Mouse (Mus musculus) stomach, postnatal 0 days (tissue): ENCODE data around the gene Rasgrf1. TPM values are rescaled to one million over a fixed set of nuclear protein-coding genes. Genes with fewer than 3 reads are reported as not detected.
A peak's percentile ranks its signal among the peaks of the same experiment; 100 is the strongest.

Source experiments
- ATAC-seq: fragments of 200-750 bp; cut with Nextera tagmentation; 2 replicates; pipeline ENCODE4 v1.8.0; 2017; ENCODE audit not compliant: low FRiP score, low TSS enrichment
- DNase-seq: peaks from one replicate; pipeline ENCODE4 v3.0.0-alpha.2; 2016; ENCODE audit warnings: low spot score
- H3K27ac ChIP-seq: fragments of 300-500 bp; sonication (generic); replicated peaks from 2 replicates; pipeline ENCODE4 v1.5.1; 2014; ENCODE audit warnings: mild to moderate bottlenecking, control low read depth
- H3K27me3 ChIP-seq: fragments of 300-500 bp; sonication (generic); 2 replicates; pipeline ENCODE4 v1.6.1; 2014; ENCODE audit warnings: low read length; ENCODE audit not compliant: control insufficient read depth, insufficient read depth
- H3K36me3 ChIP-seq: fragments of 300-500 bp; sonication (generic); 2 replicates; pipeline ENCODE4 v1.6.1; 2014; ENCODE audit warnings: low read length, mixed read lengths; ENCODE audit not compliant: control insufficient read depth, insufficient read depth
- H3K4me1 ChIP-seq: fragments of 300-500 bp; sonication (generic); replicated peaks from 2 replicates; pipeline ENCODE4 v1.6.1; 2014; ENCODE audit warnings: antibody characterized with exemption; ENCODE audit not compliant: control insufficient read depth, insufficient read depth
- H3K4me2 ChIP-seq: fragments of 300-500 bp; sonication (generic); replicated peaks from 2 replicates; pipeline ENCODE4 v1.6.1; 2014; ENCODE audit warnings: low read depth, mild to moderate bottlenecking, control low read depth, moderate library complexity
- H3K4me3 ChIP-seq: fragments of 300-500 bp; sonication (generic); 2 replicates; pipeline ENCODE4 v1.5.1; 2014; ENCODE audit warnings: low read depth, low read length, control low read depth
- H3K9ac ChIP-seq: fragments of 300-500 bp; sonication (generic); 2 replicates; pipeline ENCODE4 v1.6.1; 2014; ENCODE audit warnings: mild to moderate bottlenecking, low read length, control low read depth, mixed read lengths
- H3K9me3 ChIP-seq: fragments of 300-500 bp; sonication (generic); 2 replicates; pipeline ENCODE4 v1.6.1; 2016; ENCODE audit warnings: low read length; ENCODE audit not compliant: control insufficient read depth
- CTCF ChIP-seq: IDR thresholded peaks from 2 replicates; pipeline ENCODE4 v1.5.1; 2016; ENCODE audit warnings: antibody characterized with exemption, low read depth, mild to moderate bottlenecking, moderate library complexity
- EP300 ChIP-seq: optimal IDR thresholded peaks from 2 replicates; pipeline ENCODE3; 2016; ENCODE audit warnings: antibody characterized with exemption
- WGBS: fragments of 180-500 bp; shearing (Covaris S2); extraction: QIAGEN DNeasy Blood & Tissue Kit; methylation state at CpG from one replicate; pipeline ENCODE4 v1.1.7; 2014; 5-methylcytosine and 5-hydroxymethylcytosine counted together
- polyA plus RNA-seq: library from polyadenylated mRNA; unstranded; fragments of >200 nt; fragmentation: Nextera tagmentation; extraction: Ambion mirVana; gene quantifications from 2 replicates; pipeline ENCODE4 v1.2.1, GENCODE M21; 2015

The Rasgrf1 gene
- polyA plus RNA-seq, 1 experiment from 2014 or later = 0.13 TPM

DNA sequence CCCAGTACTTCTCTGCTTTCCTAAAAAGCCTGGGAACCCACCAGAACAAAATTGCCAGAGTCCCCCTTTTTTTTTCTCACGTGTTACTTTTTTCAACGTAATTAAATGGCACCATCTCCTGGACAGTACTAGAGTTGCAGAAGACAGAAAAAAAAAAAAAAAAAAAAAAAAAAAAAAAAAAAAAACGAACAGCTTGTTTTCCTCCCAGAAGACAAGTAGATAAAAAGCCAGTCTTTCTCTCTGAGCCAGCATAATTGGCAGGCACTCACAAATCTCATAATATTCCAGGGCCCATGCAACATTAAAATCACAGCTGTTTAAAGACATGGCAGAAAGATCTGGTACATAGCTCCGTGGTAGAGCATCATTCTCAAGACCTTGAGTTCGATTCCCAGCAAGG lies 64.1 kb downstream of the Rasgrf1 start:
- H3K27me3 ChIP-seq = no peaks in the 10 kb centered on the region
- H3K9ac ChIP-seq = no peak overlapping the region
- no peaks in the 10 kb centered on the region for H3K9me3 ChIP-seq
- no peak for DNase-seq
- no peak overlapping the region for H3K4me3 ChIP-seq
- WGBS = 26% methylated on average over 5 of the region's 5 CpGs
- no peak overlapping the region for H3K4me2 ChIP-seq
- H3K4me1 ChIP-seq = no peaks in the 10 kb centered on the region
- no peak for ATAC-seq
- H3K36me3 ChIP-seq = no peaks in the 10 kb centered on the region
- H3K27ac ChIP-seq = no peak overlapping the region
- no peak for TF ChIP-seq EP300
- peak; percentile 65 for TF ChIP-seq CTCF

DNA sequence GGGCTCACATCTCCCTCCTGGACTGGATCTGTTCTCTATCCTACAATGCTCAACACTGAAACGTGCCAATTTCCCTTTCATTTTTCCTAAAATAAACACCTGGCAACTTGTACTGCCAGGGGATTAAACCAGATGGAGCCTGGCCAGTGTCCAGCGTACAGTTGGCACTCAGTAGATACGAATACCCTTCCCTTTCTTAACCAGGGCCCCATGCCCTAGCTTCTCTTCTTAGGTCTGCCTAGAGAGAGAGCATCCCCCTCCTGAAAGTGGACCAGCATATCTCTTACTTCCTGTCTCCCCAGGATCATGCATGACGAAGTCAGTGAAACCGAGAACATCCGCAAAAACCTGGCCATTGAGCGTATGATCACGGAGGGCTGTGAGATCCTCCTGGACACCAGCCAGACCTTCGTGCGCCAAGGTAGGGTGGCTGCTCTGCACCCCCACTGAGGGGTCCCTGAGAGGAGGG lies 64.8 kb downstream of the Rasgrf1 start:
- TF ChIP-seq CTCF (no peak), EP300 (no peak)
- Histone ChIP-seq H3K9me3 (no peaks in the 10 kb centered on the region), H3K4me1 (0 out of 2 replicates have a peak, but pooled peaks cover 4% of the 10 kb centered on the region), H3K9ac (no peak overlapping the region), H3K27me3 (no peaks in the 10 kb centered on the region), H3K4me3 (no peak overlapping the region), H3K27ac (no peak overlapping the region), H3K36me3 (no peaks in the 10 kb centered on the region), H3K4me2 (no peak overlapping the region)
- ATAC-seq = no peak
- WGBS = 57% methylated on average over 10 of the region's 10 CpGs
- DNase-seq = no peak

DNA sequence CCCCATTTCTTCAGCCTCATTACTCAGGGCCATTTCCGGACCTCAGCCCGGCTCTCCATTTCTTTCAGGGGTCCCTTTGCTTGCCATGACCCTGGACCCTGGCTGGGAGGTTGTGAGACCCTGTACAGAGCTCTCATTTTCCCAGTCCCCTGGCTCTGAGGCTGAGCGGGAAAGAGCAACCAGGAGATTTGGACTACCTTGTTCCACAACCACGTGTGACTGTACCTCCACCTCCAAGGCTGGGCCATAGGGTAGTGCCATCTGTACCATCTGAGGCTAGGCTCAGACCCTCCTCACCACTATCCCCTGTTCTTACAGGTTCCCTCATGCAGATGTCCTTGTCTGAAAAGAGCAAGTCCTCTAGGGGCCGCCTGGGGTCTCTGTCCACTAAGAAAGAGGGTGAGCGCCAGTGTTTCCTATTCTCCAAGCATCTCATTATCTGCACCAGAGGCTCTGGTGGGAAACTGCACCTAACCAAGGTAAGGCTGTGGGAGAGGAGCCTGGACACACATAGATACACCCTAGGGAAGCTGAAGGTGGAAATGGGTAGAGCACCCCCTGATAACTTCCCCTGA lies 66.7 kb downstream of the Rasgrf1 start:
- H3K4me2 ChIP-seq = no peak overlapping the region
- H3K36me3 ChIP-seq = no peaks in the 10 kb centered on the region
- DNase-seq (no peak), ATAC-seq (no peak)
- H3K9me3 ChIP-seq = no peaks in the 10 kb centered on the region
- TF ChIP-seq EP300 (no peak), CTCF (peak; percentile 47)
- 0 out of 2 replicates have a peak, but pooled peaks cover 4% of the 10 kb centered on the region for H3K4me1 ChIP-seq
- no peaks in the 10 kb centered on the region for H3K27me3 ChIP-seq
- no peak overlapping the region for H3K9ac ChIP-seq
- H3K27ac ChIP-seq = no peak overlapping the region
- H3K4me3 ChIP-seq = no peak overlapping the region
- WGBS = 69% methylated on average over 6 of the region's 6 CpGs

DNA sequence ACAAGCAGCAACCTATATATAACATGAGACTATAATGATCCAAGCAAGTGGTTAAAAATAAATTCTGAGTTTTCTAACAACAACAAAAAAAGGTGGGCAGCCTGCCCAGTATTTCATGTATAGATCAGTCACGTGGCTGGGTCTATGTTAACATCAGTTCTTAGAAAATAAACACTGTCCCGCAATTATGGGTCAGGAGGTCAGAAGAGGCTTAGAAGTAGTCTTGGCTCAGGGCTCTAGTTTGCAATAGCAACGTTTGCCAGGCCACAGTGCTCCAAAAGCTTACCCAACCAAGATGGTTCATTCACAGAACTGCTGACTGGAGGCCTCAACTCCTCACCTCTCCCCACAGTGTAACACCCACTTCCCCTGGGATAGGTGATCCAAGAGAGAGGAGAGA lies 69.5 kb downstream of the Rasgrf1 start:
- DNase-seq = no peak
- peak; percentile 38; the same call in 1 of the 2 replicates for ATAC-seq
- no peak overlapping the region for H3K4me3 ChIP-seq
- no peaks in the 10 kb centered on the region for H3K9me3 ChIP-seq
- H3K4me2 ChIP-seq = no peak overlapping the region
- H3K27me3 ChIP-seq = no peaks in the 10 kb centered on the region
- 3% methylated on average over 3 of the region's 3 CpGs for WGBS
- H3K27ac ChIP-seq = no peak overlapping the region
- H3K4me1 ChIP-seq = 0 out of 2 replicates have a peak, but pooled peaks cover 4% of the 10 kb centered on the region
- H3K9ac ChIP-seq = no peak overlapping the region
- no peaks in the 10 kb centered on the region for H3K36me3 ChIP-seq
- TF ChIP-seq CTCF (no peak), EP300 (no peak)

DNA sequence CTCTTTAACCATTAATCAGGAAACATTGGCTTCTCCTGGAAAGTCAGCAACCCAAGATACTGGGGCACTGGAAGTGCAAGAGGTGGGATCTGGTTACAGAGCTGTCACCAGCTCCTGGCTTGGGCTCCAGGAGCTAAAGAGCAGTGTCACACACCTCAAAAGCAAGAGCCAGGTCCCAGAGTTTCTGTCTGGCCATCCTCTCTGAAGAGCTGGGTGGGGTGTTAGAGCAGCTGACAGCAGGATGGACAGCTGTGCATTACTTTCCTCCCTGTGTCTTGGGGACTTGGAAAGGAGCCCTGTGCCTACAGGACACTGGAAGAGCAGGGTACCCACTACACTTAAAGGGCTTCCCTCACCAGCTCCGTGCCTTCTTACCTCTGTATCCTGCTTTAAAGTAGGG lies 72.5 kb downstream of the Rasgrf1 start:
- 81% methylated on average over 1 of the region's 1 CpGs for WGBS
- no peak for DNase-seq
- Histone ChIP-seq H3K27ac (no peak overlapping the region), H3K4me2 (no peak overlapping the region), H3K4me3 (no peak overlapping the region), H3K9ac (no peak overlapping the region), H3K36me3 (no peaks in the 10 kb centered on the region), H3K4me1 (0 out of 2 replicates have a peak, but pooled peaks cover 4% of the 10 kb centered on the region), H3K27me3 (no peaks in the 10 kb centered on the region), H3K9me3 (no peaks in the 10 kb centered on the region)
- no peak for ATAC-seq
- TF ChIP-seq CTCF = no peak
- no peak for TF ChIP-seq EP300

DNA sequence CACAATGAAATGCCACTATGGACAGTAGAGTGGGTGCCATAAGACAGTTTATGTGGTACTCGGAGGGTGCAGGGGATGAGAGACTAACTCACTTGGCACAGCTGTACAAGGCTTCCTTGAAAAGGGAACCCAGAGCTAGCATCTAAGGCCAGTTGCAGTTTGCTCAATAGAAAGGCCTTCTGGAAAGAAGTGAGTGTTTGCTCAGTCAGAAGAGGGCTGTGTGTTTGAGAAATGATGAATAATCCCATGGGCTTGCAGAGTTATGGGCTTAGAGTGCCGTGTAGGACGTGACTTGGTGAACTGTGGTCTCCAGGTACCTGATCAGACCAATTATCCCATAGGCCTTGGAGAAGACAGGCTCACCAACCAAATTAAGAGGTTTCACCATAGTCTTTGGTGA lies 78.3 kb downstream of the Rasgrf1 start:
- no peak overlapping the region for H3K9ac ChIP-seq
- H3K9me3 ChIP-seq = no peaks in the 10 kb centered on the region
- no peak overlapping the region for H3K27ac ChIP-seq
- DNase-seq = no peak
- H3K4me1 ChIP-seq = no peaks in the 10 kb centered on the region
- TF ChIP-seq CTCF (no peak), EP300 (no peak)
- no peak overlapping the region for H3K4me3 ChIP-seq
- H3K4me2 ChIP-seq = no peak overlapping the region
- 78% methylated on average over 3 of the region's 3 CpGs for WGBS
- ATAC-seq = no peak
- H3K27me3 ChIP-seq = no peaks in the 10 kb centered on the region
- H3K36me3 ChIP-seq = no peaks in the 10 kb centered on the region
